Mouse (Mus musculus) bone marrow macrophage, adult 2 months (primary cell): Measurements from ENCODE around the gene 4930469K13Rik. TPM values are rescaled to one million over a fixed set of nuclear protein-coding genes. Genes with fewer than 3 reads are reported as not detected.
"Not testable (repeated sequence)": the region's sequence is repeated elsewhere in the genome, so short reads cannot be mapped to it uniquely, and the experiment has no call there.

Experiments used
- H3K27ac ChIP-seq: 2 replicates; pipeline ENCODE4 v1.5.1; 2012; ENCODE audit warnings: low read depth, low read length; ENCODE audit not compliant: insufficient read depth
- H3K4me1 ChIP-seq: 2 replicates; pipeline ENCODE4 v1.6.1; 2012; ENCODE audit warnings: low read length; ENCODE audit not compliant: control insufficient read depth, insufficient read depth
- H3K4me3 ChIP-seq: 2 replicates; pipeline ENCODE4 v1.5.1; 2012; ENCODE audit warnings: mild to moderate bottlenecking, low read length, moderate library complexity; ENCODE audit not compliant: insufficient read depth
- CTCF ChIP-seq: IDR thresholded peaks from 2 replicates; pipeline ENCODE4 v1.5.1; 2012; ENCODE audit warnings: low read depth, mild to moderate bottlenecking, low read length, moderate library complexity
- POLR2A ChIP-seq: IDR thresholded peaks from 2 replicates; pipeline ENCODE4 v1.6.1; 2012; ENCODE audit warnings: mild to moderate bottlenecking, low read depth, low read length, borderline replicate concordance
- polyA plus RNA-seq: library from polyadenylated mRNA; stranded (reverse); fragments of >200 nt; gene quantifications from 2 replicates; pipeline ENCODE4 v1.2.4, GENCODE M21; 2012; ENCODE audit not compliant: missing spikeins, insufficient read depth, insufficient read length

4930469K13Rik gene
- polyA plus RNA-seq: not detected in 2 replicates

GRCm38 (mm10) chr11:34098422-34098821 is at the start of gene 4930469K13Rik:
4930469K13Rik (minus strand) TSS chr11:34098554.
- no peak within 1 kb of the TSS for H3K27ac ChIP-seq
- H3K4me1 ChIP-seq: no peaks in the 10 kb centered on the region
- no peak for TF ChIP-seq CTCF
- no peak for TF ChIP-seq POLR2A
- H3K4me3 ChIP-seq: no peak within 1 kb of the TSS

- H3K27ac ChIP-seq: no peak overlapping the region
- no peak overlapping the region for H3K4me3 ChIP-seq
- no peak for TF ChIP-seq POLR2A
- no peak for TF ChIP-seq CTCF
- peaks cover 2% of the 10 kb centered on the region; the same call in 1 of the 2 replicates for H3K4me1 ChIP-seq
Measured at GRCm38 (mm10) chr11:34146934-34147333, 48.6 kb upstream of the 4930469K13Rik start.

- peaks cover 2% of the 10 kb centered on the region; the same call in 1 of the 2 replicates for H3K4me1 ChIP-seq
- H3K4me3 ChIP-seq: no peak overlapping the region
- no peak overlapping the region for H3K27ac ChIP-seq
- TF ChIP-seq CTCF (no peak), POLR2A (no peak)
Measured at GRCm38 (mm10) chr11:34144421-34144820, 46.1 kb upstream of the 4930469K13Rik start.

- Histone ChIP-seq H3K4me3 (no peak overlapping the region), H3K4me1 (peaks cover 2% of the 10 kb centered on the region; the same call in 1 of the 2 replicates), H3K27ac (no peak overlapping the region)
- TF ChIP-seq POLR2A (no peak), CTCF (no peak)
Measured at GRCm38 (mm10) chr11:34143984-34144383, 45.6 kb upstream of the 4930469K13Rik start.

GRCm38 (mm10) chr11:34139296-34139695 is 40.9 kb upstream of the 4930469K13Rik start:
- TF ChIP-seq POLR2A (no peak), CTCF (no peak)
- Histone ChIP-seq H3K4me3 (no peak overlapping the region), H3K27ac (no peak overlapping the region), H3K4me1 (peaks cover 2% of the 10 kb centered on the region; the same call in 1 of the 2 replicates)

GRCm38 (mm10) chr11:34128412-34128811 is 30.1 kb upstream of the 4930469K13Rik start:
- Histone ChIP-seq H3K4me1 (no peaks in the 10 kb centered on the region), H3K27ac (no peak overlapping the region), H3K4me3 (no peak overlapping the region)
- TF ChIP-seq CTCF: no peak
- TF ChIP-seq POLR2A: no peak

- H3K27ac ChIP-seq, H3K4me3 ChIP-seq: not testable (repeated sequence)
Measured at GRCm38 (mm10) chr11:34125727-34126126, 27.4 kb upstream of the 4930469K13Rik start.

GRCm38 (mm10) chr11:34124852-34125251 is 26.5 kb upstream of the 4930469K13Rik start:
- Histone ChIP-seq H3K4me3 (no peak overlapping the region), H3K27ac (no peak overlapping the region), H3K4me1 (no peaks in the 10 kb centered on the region)
- TF ChIP-seq CTCF (no peak), POLR2A (no peak)

More at GRCm38 (mm10) chr11:34125727-34126126, 27.4 kb upstream of the 4930469K13Rik start:
- H3K4me1 ChIP-seq: not testable (repeated sequence)

- Histone ChIP-seq H3K4me1 (no peaks in the 10 kb centered on the region), H3K27ac (no peak overlapping the region), H3K4me3 (no peak overlapping the region)
- TF ChIP-seq POLR2A: no peak
- no peak for TF ChIP-seq CTCF
Measured at GRCm38 (mm10) chr11:34123147-34123546, 24.8 kb upstream of the 4930469K13Rik start.

- H3K27ac ChIP-seq: no peak overlapping the region
- H3K4me1 ChIP-seq: no peaks in the 10 kb centered on the region
- no peak overlapping the region for H3K4me3 ChIP-seq
- no peak for TF ChIP-seq CTCF
- TF ChIP-seq POLR2A: no peak
Measured at GRCm38 (mm10) chr11:34118319-34118718, 20.0 kb upstream of the 4930469K13Rik start.

- TF ChIP-seq POLR2A: no peak
- TF ChIP-seq CTCF: no peak
- H3K4me3 ChIP-seq: no peak overlapping the region
- H3K4me1 ChIP-seq: no peaks in the 10 kb centered on the region
- no peak overlapping the region for H3K27ac ChIP-seq
Measured at GRCm38 (mm10) chr11:34117581-34117980, 19.2 kb upstream of the 4930469K13Rik start.
